Mouse (Mus musculus) bone marrow macrophage, adult 2 months (primary cell): Measurements from ENCODE around the gene Ran.

Experiments
- CTCF ChIP-seq: IDR thresholded peaks from 2 replicates; pipeline ENCODE4 v1.5.1; 2012; ENCODE audit warnings: low read depth, mild to moderate bottlenecking, low read length, moderate library complexity
- POLR2A ChIP-seq: IDR thresholded peaks from 2 replicates; pipeline ENCODE4 v1.6.1; 2012; ENCODE audit warnings: mild to moderate bottlenecking, low read depth, low read length, borderline replicate concordance

GRCm38 (mm10) chr5:129054675-129055284 is 34.9 kb downstream of the Ran start:
- TF ChIP-seq POLR2A = no peak
- no peak for TF ChIP-seq CTCF
